Mouse (Mus musculus) T-helper 2 cell (primary cell): ENCODE measurements at regions not wholly inside any gene's neighbourhood (a gene's known extent, or its start where the extent isn't known, plus 50 kb on each side); places are given as distances from the start of the nearest gene placed in this dataset.

ENCODE experiments used
- in situ Hi-C: fragments of 300-600 bp; cut with MboI, MseI; formaldehyde crosslinking; loops from one replicate; pipeline ENCODE4 v1.15.1; 2025; ENCODE audit warnings: high pct_unique_total_duplicates

DNA sequence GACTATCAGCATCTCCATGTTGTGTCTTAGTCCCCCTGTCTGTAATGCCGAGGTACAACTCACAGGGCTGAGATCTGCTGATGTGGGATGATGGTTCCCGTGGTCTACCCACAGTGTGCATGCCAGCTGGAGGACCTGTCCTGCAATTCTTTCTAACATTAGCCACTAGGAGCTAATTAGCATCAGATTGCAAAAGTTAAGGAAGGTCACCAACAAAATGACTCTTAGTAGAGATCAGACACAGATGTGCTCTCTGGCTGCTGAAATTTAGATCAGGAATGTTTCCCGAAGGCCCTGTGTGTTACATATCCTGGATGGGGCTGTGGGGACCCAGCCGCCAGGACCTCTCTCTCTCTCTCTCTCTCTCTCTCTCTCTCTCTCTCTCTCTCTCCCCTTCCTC is 218.8 kb upstream of the 4931429L15Rik start:
- in situ Hi-C loops: no loop called here

DNA sequence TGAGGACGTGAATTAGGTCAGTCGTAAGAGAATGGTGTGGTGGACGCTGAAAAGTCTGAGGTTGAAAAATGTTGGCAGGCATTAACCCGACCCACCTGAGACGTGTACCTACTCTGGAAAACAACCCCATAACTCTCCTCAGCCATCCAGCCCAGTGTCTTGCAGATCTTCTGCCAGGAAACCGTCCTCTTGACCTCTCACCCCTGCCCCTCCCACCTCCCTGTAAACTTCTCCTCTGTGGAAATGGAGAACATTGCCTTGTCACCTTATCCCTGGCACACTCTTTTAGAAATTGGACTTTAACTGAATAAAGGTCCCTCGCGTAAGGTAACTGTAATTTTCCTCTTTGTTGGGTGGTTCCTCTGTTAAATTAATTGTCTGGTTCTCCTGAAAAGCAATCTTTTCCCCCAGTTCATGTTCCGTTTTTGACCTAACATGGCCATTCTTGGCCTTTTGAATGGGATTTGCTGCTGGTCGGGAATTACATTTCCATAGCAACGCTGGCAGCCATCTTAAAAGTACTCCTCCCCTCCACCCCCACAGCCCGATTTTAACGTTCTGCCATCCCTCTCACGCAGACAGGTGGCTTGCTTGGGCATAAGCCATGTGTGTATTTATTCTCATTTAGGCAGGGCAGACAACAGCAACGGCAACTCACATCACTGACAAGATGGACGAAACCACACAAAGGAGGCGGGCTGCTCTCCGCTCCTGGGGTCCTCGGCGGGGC is 196.8 kb upstream of the 4931429L15Rik start:
- in situ Hi-C loops: no loop called here

DNA sequence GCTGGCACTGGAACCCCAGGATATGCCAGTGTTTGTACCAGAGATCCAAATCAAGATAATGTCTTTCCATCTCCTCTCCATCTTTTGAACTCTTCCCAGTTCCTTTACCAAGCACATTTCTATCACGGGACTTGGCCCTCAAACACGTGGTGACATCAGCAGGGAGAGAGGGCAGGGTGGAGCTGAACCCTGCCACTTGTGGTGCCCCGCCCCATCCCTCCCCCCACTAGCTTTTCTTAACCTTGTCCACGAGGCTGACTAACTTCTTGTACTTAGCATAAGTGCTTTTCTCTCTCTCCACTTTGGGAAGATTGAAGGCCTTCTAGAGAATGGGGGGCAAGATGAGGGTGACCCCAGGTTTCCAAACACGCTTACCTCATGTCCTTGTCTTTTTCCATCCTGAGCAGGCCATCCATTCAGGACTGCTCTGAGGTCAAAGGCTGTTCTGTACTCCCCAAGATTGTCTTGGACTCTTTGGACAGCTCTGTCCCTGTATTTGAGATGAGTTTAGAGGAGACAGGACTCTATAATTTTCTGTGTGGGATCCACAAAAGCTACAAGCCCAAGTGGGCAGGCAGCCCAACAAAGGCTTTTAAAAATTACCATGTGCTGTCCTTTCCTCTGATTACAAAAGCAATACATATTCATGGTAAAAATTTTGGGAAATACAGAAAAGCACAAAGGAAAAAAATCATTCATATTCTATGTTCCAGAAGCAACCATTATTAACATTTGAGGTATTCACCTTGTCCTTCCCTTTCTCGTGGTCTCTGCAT is 192.7 kb upstream of the 4931429L15Rik start:
- in situ Hi-C loops: no loop called here

DNA sequence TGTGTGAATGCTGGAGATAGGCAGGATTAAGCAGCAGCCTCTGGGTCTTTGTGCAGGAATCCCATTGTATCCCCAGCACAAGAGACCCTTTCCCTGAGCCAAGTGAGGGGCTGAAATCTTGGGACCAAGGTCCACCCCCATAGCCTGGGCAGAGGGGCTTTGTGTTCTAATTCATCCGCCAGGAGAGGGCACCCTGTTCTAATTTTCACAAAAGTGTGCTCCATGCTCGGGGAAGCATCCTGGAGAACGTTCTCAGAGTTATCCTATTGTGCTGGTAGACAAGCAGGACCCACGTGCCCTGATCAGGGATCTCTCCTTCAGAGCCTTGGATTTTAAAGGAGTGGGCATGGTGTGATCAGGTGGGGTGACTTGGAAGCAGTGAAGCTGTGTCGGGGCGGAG is 191.5 kb upstream of the 4931429L15Rik start:
- in situ Hi-C loops: no loop called here

DNA sequence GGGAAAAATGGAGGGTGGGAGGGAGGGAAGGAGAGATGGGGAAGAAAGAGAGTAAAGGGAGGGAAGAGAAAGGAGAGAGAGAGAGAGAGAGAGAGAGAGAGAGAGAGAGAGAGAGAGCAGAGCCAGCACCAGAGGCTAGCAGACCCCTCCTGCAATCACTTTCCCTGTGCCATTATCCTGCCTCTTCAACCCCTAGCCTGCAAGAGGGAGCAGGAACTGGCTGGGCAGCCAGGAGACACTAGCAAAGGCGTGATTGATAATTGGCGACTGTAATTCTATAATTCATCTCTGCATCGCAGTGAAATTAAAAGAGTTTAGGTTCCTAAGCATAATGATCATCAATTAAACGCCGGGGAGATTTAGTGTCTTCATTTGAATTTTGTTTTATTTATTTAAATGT is 190.1 kb upstream of the 4931429L15Rik start:
- in situ Hi-C loops: no loop called here

DNA sequence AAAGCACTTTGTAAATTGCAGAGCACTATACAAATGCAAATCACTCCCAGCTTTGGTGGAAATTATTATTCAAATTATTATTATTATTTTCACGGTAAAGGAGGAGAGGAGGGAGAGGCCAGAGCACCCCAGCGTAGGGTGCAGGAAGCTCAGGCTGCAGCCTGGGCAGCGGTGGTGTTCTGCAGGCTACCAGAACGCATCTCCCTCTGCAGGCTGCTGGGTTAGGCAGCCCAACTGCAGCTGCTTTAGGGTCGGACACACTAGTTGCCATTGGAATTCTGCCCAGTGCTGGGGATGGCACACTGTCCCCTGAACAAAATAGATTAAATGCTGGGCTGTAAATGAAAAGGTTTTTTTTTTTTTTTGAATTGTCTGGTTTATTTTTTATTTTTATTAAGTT is 189.7 kb upstream of the 4931429L15Rik start:
- in situ Hi-C loops: no loop called here

DNA sequence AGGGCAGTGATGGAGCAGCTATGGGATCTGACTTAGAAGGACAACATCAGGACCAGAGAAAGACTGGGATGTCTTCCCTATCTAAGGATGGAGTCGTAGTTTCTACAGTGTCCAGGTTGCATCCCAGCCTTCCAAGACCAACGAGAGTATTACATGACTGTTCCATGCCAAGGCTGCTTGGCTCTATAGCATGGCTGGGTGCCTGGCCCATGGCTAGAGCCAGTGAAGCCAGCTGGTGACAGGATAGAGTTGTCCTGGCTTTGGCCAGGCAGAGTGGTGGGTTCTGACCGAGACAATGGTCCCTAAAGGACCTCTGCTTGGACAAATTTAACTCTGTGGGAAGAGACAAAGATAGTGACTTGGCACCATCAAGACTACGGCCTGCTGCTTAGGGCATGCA is 187.2 kb upstream of the 4931429L15Rik start:
- in situ Hi-C loops: no loop called here

DNA sequence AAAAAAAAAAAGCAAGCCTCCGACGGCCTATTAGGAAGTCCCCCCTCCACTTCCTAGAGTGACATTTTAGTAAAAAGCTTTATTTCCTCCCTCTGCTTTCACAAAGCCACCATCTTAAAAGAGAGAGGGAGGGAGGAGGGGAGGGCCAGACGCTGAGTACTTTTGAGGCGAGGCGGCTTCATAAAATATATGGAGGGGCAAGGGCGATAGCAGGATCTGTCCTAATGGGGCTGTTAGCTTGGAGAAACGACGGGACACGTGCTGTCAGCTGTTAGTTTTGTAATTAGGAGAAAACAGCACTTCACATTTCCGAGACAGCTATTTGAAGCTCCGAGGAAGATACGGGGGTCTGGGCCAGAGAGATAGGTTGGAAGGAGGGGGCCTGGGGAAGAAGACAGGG is 184.8 kb upstream of the 4931429L15Rik start:
- in situ Hi-C loops: no loop called here

DNA sequence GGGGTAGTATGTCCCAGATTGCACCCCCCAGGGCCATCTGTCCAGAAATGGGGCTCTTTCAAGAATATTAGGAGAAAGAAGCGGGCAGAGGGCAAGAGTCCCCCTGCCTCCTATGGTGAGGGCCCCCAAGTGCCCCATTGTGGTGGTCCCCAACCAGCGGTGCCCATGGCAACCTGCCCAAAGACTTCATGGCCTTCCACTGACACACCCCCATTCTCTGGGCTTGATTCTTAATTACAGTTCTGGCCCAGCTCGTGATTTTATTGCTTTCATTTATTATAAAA is 184.3 kb upstream of the 4931429L15Rik start:
- in situ Hi-C loops: no loop called here

DNA sequence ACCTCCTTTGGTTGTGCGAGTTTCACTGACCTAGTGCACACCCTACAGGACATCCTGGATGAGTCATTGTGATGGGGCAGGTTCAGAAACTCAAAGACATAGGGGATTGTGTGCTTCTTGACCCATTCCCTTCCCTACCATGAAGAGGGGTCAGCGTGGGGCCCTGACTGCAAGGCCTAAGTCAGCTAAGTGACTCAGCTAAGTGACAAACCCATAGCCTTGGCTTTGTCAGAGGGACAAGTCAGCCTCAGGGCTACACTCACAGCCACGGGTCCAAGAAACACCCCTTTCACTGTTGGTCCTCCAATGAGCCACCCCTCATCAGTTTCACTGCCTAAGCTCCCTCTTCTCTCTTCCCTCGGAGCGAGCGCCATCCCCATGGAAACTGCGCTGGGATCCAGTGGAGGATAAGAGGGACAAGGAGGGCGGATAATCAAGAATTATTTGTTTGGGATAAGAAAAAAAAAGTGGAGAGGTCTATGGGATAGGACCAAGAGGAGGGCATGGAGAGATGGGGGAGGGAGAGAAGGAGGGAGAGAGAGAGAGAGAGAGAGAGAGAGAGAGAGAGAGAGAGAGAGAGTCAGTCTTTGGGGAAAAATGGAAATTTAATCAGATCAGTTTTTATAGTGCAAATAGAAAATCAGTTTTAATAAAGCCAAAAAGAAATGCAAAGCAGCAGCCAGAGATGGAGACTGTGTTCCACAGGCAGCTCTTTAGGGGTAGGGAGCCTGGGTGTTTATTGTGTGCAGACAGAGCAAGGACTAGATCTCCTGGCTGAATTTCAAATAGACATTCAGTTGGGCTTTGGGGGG is 183.7 kb upstream of the 4931429L15Rik start:
- in situ Hi-C loops: no loop called here

DNA sequence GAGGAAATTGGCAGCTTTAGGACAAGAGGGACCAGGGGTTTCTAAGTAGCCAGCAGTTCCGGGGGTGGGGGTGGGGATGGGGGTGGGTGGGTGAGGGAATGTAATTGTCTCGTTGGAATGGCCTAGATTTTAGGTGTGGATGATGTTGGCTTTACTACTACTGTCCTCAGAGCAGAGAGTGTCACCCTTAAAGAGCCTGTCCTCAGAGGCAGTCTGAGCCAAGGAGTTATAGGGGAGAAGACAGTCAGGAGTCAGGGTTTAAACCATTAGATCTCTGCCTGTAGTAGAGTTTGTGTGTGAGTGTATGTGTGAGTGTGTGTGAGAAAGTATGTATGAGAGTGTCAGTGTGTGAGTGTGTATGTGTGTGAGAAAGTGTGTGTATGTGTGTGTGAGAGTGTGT is 179.6 kb upstream of the 4931429L15Rik start:
- in situ Hi-C loops: no loop called here

DNA sequence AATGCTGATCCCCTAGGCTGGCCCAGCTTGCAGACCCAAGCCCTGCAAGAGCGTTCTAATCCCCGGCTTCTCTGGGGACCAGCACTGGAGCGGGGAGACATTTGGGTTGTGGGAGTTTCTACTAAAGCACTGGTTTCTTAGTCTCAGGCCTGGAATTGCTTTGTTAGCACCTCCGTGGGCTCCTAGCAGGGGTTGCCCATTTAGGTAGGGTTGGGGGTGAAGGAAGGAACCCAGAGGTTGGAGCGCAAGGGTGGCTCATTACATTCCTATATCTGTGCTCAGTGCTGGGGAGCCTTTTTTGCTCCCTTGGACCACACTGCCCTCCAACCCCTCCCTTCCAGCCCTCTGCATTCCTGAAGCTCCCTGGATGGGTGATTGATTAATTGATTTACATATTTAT is 179.1 kb upstream of the 4931429L15Rik start:
- in situ Hi-C loops: no loop called here

DNA sequence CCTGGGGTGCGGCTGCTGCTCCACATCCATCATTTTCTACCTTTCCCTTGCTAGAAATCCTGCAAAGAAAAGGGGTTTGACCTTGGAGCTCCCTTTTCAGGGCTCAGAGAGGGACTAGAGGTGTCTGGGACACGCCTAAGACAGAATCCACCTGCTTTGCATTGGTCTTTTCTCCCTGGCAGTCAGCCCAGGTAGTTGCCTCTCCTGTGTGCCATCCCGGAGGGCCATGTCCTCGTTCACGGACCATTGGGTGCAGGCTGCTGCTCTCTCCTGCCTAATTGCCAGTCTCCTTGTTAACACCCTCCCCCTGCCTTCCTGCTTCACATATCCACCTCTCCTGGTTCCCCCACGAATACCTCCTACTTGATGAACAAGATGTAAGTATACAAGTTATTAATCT is 175.5 kb upstream of the 4931429L15Rik start:
- in situ Hi-C loops: no loop called here

DNA sequence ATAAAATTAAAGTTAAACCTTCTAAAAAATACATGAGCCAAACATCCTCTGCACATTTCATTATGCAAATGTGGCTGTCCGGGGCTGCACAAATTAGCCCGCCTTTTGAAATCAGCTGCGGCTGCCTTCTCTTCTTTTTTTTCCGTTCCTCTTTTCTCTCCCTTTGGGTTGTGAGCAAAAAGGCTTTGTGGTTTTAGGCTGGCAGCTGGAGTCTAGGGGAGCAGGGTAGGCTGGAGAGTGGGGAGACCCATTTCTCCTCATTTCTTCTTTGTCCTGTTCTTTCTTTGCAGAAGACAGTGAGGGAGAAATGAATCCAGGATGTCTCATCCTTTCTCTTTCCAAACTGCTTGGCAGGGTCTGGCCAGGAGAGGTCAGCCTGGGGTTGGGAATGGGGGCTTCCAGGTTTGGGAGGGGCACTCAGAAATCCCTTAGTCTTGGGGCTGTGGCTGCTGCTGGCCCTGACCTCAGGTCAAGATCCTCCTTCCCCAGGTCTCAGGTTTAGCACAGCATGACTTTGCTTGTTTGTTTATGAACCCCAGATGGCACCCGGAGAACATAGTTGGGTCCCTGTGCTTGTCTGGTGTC is 163.2 kb upstream of the 4931429L15Rik start:
- in situ Hi-C loops: no loop called here

DNA sequence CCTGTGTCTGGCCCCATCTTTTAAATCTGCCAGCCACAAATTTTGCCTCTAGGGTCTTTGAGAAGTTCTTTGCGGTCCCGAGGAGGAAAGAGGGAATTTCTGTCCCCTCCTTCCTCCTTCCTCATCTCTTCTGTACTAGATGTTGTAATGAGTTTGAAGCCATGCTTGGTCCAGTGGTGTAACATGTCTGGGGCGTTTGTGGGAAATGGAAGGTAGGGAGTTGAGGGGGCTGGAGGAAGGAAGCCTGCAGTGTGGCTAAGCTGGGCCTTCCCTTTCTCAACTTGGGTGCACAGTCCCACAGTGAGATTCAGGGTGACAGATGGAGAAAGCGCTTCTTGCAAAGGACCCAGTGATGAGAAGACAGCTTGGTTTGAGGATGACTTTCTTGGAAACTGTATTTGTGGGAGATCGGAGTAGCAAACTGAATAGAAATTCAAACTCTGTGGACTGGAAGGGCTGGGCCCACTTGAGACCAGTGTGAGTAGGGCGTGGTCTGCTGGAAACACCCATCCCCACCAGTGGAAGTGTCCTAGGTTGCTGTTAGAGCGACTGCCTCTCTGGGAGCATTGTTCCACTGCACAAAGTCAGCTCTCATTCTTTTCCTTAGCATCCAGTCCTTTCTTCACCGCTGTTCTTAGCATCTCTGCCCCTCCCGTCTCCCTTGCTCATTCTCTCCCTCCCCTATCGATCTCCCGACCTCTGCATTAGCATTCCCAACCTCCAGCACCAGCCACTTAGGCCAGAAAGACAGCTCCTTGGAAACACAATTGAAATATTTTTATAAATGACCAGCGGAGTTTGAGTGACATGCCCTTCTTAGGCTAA is 162.5 kb upstream of the 4931429L15Rik start:
- in situ Hi-C loops: no loop called here

DNA sequence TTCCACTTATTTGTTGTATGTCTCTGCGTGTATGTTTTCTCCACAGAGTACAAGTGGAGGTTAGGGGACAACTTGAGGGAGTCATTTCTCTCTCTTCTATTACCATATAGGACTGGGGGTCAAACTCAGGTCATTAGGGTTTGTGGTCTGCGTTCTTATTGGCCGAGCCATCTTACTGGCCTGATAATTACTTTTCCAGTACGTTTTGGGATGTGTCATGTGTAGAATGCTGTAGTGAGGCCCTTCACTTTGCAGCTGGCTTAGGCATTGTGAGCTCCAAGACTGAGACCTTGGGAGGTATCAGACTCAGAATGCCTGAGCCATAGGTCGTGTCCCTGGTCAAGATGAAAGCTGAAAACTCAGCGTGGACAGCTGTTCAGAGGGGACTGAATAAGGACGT is 161.7 kb upstream of the 4931429L15Rik start:
- in situ Hi-C loops: no loop called here

DNA sequence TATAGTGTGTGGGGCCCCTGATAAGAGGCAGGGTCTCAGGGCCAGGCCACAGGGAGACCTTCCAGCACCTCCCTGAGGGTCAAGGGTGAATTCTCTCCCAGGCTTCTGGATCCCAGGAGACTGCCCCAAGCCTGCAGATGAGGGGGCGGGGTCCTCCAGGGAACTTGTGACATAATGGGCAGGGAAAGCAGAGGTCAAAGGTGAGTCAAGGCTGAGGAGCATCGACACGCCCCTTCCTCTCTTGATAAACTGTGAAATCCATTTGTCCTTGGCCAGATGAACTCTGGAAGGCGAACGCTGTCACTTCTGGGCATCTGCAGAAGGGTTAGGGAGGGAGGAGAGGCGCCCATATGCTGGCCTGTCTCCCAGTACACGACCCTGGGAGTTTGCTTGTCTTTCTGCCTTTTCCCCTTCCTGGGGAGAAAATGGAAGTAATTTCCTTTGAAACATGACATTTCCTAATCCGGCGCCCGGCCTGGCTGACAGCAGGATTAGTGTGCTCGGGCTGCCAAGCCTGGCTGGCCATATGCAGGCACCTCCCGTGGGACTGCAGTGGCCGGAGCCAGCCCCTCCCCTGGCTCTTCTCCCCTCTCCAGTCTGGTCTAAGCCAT is 160.4 kb upstream of the 4931429L15Rik start:
- in situ Hi-C loops: no loop called here

DNA sequence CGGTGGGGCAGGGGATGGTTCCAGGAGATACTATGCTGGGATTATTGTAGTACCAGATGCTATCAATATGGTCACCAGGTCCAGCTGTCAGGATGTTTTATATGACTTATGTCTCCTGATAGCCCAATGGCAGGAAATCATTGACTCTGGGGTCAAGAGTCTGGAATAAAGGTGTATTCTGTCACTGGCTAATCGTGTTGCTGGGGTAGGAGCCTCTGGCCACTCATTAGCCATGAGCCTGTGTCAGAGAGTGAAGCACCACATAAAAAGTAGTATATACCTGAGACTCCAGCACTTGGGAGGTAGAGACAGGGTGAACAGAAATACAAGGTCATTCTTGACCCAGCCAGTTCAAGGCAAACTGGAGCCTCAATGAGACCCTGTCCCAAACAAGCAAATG is 158.8 kb upstream of the 4931429L15Rik start:
- in situ Hi-C loops: no loop called here

DNA sequence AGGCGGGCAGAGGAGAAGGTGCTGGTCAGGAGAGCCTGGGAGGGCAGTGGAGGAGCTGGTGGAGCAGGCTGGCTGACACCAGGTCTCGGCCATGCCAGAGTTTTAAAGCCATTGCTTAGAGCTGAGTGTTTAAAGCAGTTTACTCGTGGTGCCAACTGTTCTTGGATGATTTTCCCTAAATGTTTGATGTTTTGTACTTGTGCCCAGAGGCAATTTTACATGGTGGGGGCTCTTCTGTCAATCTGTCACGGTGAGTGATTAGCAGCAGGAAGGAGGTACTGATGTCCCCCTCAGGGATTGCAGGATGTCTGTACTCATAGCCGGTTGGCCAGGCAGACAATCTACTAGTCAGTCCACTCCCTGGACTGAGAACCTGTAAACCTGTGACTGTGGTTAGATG is 156.7 kb upstream of the 4931429L15Rik start:
- in situ Hi-C loops: no loop called here

DNA sequence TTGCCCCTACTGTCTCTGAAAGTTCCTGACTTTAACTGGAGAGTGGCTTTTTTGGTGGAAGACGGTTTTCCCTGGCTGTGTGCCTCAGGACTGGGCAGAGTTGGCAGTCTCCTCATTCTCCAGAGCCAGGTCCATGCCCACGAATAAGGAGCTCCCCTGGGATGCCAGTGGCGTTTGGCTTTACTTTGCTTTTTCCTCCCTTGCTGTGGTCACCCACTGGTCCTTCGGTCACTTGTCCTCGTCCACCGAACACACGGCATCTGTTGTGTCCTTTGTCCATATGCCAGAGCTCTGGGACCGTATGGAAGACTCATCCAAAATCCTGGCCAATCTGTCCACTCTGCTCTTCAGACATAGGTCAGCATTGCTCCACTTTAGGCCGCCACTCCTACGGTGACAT is 153.9 kb upstream of the 4931429L15Rik start:
- in situ Hi-C loops: no loop called here

DNA sequence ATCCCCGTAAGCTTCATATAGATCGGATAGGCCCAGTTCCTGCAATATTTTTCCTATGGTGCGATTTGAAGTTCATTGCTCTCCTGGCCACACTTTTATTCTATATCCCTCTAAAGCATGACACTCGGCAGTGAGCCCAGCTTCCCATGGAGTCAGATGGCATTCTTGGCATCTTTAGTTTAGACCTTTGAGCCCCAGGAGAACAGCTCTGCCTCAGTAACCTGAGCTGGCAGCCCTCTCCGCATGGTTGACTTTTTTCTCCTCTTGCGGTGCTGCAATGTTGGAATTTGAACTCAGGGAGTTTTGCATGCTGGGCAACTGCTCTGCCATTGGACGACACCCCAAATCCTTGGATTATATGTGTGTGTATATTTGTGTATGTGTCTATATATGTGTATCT is 149.7 kb upstream of the 4931429L15Rik start:
- in situ Hi-C loops: no loop called here
